Mouse (Mus musculus): Measurements from ENCODE around the gene En2. TPM values are rescaled to one million over a fixed set of nuclear protein-coding genes. Genes with fewer than 3 reads are reported as not detected.

The En2 gene
- total RNA-seq, 2 experiments from 2014 or later, result 0.33 to 0.46 TPM

DNA sequence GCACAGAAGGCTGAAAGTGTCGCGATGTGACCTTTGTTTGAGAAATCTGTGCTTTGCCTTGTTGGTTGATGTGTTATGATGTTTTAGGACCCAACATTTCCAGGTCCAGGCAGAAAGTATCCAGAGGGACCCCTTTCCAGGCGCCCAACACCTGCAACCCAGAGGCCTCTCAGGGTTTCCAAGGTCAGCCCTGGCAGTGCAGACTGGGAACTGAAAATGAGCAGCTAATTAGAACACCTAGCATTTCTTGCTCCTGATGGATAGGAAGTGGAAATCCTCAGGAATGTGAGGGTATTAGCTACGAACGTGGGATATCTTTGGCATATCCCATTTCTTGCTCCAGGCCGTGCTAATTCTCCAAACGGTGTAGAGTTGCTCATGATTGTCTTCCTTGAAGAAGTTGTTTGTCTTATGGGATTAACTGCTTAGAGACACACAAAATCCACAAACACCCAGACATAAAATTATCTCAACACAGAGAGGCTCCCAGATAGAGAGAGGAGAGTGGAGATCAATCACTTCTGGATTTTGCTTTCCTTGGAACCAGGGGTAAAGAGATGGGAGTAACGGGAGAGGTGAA lies 5.5 kb upstream of the En2 start:
- no peak for DNase-seq

DNA sequence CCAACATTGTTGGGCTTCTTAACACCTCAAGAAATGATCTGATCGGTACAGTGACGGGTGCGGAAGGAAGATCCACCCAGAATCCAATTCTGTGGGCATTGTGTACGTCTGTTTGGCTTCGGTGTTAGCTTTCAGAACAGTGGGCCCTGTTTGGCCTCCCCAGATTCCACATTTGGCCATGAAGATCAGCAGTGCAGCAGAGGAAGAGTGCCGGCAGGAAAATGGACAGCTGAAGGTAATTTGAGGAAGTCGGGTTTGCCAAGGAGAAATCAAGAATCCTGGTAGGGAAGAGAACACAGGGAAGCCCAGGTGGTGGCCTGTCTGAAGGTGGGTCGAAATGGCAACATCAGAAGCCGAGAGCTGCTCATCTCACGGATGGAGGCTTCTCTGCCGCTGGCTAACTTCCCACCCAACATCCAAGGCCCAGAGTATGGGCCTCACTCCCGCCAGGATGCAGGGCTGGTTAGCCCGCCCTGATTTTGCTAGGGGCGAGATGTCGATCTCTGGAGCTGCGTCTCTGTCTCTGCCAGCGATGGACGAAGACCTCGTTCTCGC lies 4.0 kb upstream of the En2 start:
- DNase-seq, result no peak

GRCm38 (mm10) chr5:28161938-28162402 lies 3.5 kb upstream of the En2 start:
- no peak for DNase-seq

DNA sequence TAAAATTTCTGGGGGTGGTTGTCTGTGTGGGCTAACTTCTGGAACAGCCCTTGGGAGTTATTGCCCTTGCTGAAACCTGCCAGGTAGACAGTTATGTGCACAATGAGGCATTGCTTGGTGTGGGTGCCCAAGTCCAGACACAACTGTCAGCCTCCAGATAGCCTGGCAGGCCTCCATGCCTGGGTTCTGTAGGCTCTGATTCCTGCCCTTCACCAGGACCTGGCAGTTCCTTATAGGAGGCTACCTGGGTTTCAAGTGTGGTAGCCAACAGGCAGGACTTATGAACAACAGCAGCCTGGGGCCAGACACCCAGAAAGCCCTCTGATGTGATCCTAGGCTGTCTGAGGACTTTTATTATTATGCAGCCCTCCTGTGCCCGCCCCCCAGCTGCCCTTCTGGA lies 1.6 kb upstream of the En2 start:
- no peak for DNase-seq

DNA sequence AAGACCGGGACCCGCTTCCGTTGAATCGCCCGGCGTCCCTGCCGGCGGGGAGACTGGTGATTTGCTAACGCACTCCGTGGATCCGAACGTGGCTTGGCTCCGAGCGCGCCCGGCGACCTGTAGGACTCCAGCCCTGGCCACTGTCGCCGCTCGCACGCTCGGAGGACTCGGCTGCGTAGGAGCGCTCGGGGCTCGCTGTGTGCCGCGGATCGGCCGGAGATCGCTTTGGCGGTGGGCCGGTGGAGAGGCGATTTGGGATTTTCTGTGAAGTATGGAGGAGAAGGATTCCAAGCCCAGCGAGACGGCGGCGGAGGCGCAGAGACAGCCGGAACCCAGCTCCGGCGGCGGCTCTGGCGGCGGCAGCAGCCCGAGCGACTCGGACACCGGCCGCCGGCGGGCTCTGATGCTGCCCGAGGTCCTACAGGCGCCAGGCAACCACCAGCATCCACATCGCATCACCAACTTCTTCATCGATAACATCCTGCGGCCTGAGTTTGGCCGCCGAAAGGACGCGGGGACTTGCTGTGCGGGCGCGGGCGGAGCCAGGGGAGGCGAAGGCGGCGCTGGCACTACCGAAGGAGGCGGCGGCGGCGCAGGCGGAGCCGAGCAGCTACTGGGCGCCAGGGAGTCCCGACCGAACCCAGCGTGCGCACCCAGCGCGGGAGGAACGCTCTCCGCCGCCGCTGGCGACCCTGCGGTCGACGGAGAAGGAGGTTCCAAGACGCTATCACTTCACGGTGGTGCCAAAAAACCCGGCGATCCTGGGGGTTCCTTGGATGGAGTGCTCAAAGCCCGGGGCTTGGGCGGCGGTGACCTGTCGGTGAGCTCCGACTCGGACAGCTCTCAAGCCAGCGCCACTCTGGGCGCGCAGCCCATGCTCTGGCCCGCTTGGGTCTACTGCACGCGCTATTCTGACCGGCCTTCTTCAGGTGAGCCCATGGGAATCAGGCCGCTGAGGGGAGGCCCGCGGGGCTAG lies 1.1 kb downstream of the En2 start:
- DNase-seq, result no peak

- DNase-seq, result no peak
Measured at GRCm38 (mm10) chr5:28167611-28168252, 2.2 kb downstream of the En2 start.

GRCm38 (mm10) chr5:28168253-28169165 lies 3.0 kb downstream of the En2 start:
- DNase-seq, result no peak

DNA sequence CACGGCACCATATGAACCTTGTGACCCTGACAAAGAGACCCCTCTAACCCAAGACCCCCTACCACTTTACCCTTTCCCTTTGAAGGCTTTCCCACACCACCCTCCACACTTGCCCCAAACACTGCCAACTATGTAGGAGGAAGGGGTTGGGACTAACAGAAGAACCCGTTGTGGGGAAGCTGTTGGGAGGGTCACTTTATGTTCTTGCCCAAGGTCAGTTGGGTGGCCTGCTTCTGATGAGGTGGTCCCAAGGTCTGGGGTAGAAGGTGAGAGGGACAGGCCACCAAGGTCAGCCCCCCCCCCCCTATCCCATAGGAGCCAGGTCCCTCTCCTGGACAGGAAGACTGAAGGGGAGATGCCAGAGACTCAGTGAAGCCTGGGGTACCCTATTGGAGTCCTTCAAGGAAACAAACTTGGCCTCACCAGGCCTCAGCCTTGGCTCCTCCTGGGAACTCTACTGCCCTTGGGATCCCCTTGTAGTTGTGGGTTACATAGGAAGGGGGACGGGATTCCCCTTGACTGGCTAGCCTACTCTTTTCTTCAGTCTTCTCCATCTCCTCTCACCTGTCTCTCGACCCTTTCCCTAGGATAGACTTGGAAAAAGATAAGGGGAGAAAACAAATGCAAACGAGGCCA lies 3.8 kb downstream of the En2 start:
- DNase-seq, result no peak

DNA sequence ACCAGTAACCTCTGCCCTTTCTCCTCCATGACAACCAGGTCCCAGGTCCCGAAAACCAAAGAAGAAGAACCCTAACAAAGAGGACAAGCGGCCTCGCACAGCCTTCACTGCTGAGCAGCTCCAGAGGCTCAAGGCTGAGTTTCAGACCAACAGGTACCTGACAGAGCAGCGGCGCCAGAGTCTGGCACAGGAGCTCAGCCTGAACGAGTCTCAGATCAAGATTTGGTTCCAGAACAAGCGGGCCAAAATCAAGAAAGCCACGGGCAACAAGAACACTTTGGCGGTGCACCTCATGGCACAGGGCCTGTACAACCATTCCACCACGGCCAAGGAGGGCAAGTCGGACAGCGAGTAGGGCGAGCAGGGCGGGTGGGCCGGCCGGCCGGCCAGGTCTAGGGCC lies 4.6 kb downstream of the En2 start:
- no peak for DNase-seq

- no peak for DNase-seq
Measured at GRCm38 (mm10) chr5:28170892-28171291, 5.4 kb downstream of the En2 start.

DNA sequence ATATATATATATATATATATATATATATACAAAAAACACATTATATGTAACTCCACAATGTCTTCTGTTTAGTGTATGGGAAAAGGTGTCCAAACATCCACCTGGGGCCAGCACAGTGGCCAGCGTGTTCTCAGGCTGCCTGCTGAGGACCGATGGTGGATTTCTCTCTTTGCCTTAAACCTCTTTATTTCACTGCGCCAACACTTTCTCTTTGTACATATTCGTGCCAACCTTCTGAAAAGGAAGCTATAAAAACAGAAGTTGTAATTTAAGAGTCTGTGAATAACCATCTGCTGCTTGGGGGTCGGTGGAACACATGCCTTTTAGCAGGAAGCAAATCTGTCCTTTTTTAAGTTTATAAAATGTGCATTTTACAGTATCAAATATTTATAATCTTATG lies 6.2 kb downstream of the En2 start:
- no peak for DNase-seq

DNA sequence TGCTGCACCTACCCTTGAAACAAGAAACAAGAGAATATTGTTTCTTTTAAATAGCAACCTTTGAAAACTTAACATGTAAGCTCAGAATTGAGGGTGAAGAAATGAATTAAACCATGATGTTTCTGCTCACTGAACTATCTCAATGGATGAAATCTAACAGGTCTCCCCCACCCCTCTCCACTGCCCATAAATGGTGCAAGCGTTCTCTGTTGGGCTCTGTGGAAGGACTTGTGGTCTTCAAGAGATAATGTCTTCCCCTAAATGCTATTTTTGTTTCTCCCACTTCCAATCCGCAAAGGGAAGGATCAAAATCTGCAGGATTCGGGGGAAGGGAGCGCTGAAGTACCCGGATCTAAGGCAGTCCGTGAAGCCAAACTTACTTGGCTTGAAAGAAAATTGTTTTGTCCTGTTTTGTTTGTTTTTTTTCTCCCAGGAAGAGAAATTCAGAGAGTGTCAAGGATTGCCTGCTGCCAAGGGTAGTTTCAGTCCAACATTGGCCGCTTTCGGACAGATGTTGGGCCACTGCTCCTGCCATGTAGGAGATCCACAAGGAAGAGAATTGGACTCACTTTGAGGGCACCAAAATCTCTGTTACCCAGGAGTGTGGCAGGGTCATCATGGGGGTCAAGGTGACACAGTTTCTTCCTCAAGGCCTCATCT lies 6.9 kb downstream of the En2 start:
- no peak for DNase-seq

DNA sequence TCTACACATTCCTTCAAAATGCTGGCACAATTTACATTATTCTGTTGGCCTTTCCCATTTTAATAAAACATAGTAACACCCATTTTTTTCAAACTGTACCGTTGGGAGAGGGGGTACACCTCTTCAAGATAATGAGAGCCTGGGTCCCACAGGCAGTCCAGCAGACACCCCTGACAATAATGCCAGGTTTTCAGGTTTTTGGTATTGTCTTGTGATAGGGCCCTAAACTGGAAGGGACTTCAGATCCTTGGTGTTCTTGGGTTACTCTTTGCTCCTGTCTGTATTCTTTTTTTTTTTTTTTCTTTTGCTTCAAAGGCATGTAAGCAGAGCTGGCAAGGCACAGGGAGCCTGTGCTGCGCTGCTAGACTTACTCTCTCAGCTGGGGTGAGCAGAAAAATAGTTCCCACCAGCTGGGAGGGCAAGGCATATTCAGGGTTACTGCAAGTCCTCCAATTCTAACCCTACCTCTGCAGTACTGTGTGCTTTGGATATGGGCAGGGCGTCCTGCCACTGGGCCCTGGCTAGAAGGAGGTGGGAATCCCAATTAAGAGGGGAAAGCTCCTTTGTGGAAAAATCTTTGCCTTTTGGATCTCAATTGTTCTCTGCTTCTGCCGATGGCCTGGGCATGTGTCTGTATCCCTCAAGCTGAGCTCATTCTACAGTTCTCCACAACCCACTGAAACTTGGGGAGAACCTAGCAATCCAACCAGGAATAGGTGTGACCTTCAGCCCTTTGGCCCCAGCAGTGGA lies 7.6 kb downstream of the En2 start:
- no peak for DNase-seq

DNA sequence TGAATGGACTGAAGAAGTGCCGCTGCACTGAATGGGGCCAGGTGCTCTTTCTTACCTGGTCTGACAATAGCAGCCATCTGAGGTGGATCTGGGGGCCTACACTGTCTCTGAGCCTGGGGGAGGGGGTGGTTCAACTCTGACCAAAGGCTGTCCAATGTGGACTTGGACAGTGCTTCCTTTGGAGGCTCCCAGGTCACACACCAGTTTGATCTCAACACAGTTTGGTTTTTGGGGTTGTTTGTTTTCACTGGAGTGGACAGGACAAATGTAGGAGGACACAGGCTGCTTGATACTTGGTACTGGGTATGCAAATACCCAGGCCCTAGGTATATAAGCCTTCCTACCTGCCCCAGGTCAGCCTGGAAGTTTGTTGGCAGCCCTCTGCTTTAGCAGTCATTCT lies 8.2 kb downstream of the En2 start:
- DNase-seq, result no peak

GRCm38 (mm10) chr5:28174086-28174485 lies 8.6 kb downstream of the En2 start:
- DNase-seq, result no peak

- no peak for DNase-seq
Measured at GRCm38 (mm10) chr5:28174876-28175569, 9.5 kb downstream of the En2 start.

DNA sequence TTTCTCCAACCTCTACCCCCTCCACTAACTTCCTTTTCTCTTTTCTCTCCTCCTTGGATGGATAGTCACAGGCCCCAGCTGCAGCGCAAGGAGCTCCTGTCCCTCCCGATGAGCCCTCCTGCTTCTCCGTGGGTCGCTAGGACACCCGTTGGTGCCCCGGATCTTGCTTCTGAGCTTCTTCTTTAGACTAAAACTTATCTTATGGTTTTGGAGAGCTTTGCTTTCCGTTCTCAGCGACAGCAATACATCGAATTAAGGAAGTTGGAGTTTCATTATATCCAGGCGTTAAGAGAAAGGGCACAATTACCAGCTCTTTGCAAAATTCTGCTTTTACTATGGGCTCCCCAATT lies 10.1 kb downstream of the En2 start:
- DNase-seq, result no peak

GRCm38 (mm10) chr5:28176023-28176422 lies 10.5 kb downstream of the En2 start:
- no peak for DNase-seq

DNA sequence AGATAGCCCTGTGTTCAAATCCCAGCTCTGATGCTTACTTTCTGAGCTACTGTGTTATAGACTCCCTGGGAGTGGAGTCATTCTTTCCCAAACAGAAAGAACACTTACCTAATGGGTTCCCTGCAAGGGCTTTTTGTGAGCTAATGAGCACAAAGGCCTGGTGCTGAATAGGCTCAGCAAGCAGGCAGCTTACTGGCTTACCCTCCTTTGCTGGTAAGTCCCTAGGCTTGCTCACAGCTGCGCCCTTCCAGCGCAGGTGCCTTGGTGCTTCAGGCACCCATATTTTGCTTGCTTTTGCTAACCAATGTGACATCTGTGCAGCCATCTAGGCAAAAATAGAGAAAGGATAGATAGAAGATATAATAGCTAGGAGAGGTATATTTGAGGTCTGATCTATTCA lies 11.1 kb downstream of the En2 start:
- no peak for DNase-seq
